10 mouse cellular contexts compared by ENCODE assay signal in genomic region chr11:11828251-11828650, GRCm38 (mm10). TPM values are rescaled to one million over a fixed set of nuclear protein-coding genes. Genes with fewer than 3 reads are reported as not detected.
DNase-seq lines count a peak whose midpoint lies in the region; ATAC-seq and TF ChIP-seq lines count a peak whose summit lies in the region.
"Had no signal": no experiment of that assay in that cellular context is flagged by ENCODE, and none has a peak within 500 bp of the region (broad histone marks: within the 10 kb centered on the region; RNA-seq: fewer than 3 reads in every experiment).

No protein-coding gene starts in this region.

- no peaks in the 10 kb centered on the region for H3K9me3 ChIP-seq in kidney, postnatal 0 days (replicated peaks; ENCODE audit: low read length)
- H3K9me3 ChIP-seq in embryonic facial prominence, embryonic 12.5 days, result no peaks in the 10 kb centered on the region
- H3K9me3 ChIP-seq in hindbrain, embryonic 12.5 days (replicated peaks), result no peaks in the 10 kb centered on the region
- H3K9me3 ChIP-seq in midbrain, embryonic 15.5 days, result no peaks in the 10 kb centered on the region

- no peak; the same call in 1 of the 2 replicates for ATAC-seq in kidney, postnatal 0 days (replicated peaks; ENCODE audit: low FRiP score, low read depth)
- peak; percentile 58 for ATAC-seq in embryonic facial prominence, embryonic 12.5 days (ENCODE audit: insufficient number of reproducible peaks, insufficient read depth, low FRiP score, low TSS enrichment)
- peak; percentile 44 for ATAC-seq in hindbrain, embryonic 12.5 days (ENCODE audit: low FRiP score)
- ATAC-seq in midbrain, embryonic 15.5 days (replicated peaks), result peak; percentile 55

- no peak for DNase-seq in kidney, postnatal 0 days (ENCODE audit: low spot score)
- DNase-seq in kidney, adult 9 months, result no peak
- no peak for DNase-seq in gastrocnemius, postnatal 14 days
- DNase-seq in layer of hippocampus, adult 2 months (ENCODE audit: low spot score in 2 of 2), result no peak
- DNase-seq in adrenal gland, postnatal 10 days, result no peak
- DNase-seq: cerebellum, adult 11 months; lung, adult 18-20 months had no signal

- TF ChIP-seq CTCF in kidney, postnatal 0 days (IDR thresholded peaks at IDR 0.05; ENCODE audit: low read depth), result no peak
- no peak for TF ChIP-seq CTCF in layer of hippocampus, adult 2 months (conservative IDR thresholded peaks at IDR 0.05)

- H3K4me2 ChIP-seq in kidney, postnatal 0 days (ENCODE audit: low read length), result no peak overlapping the region
- peak overlapping the region; percentile 26; the same call in 1 of the 2 replicates for H3K4me2 ChIP-seq in embryonic facial prominence, embryonic 12.5 days (replicated peaks)
- H3K4me2 ChIP-seq in hindbrain, embryonic 12.5 days (replicated peaks), result no peak overlapping the region
- H3K4me2 ChIP-seq in midbrain, embryonic 15.5 days, result no peak overlapping the region

- intact Hi-C loops in gastrocnemius, postnatal 14 days (cut with DNase I; ENCODE audit: low total_unique reads), result no loop called here

- H3K27me3 ChIP-seq in kidney, postnatal 0 days (ENCODE audit: insufficient read depth, low read length), result no peaks in the 10 kb centered on the region
- no peaks in the 10 kb centered on the region for H3K27me3 ChIP-seq in embryonic facial prominence, embryonic 12.5 days
- no peaks in the 10 kb centered on the region for H3K27me3 ChIP-seq in hindbrain, embryonic 12.5 days
- H3K27me3 ChIP-seq in midbrain, embryonic 15.5 days (replicated peaks), result no peaks in the 10 kb centered on the region

- no peaks in the 10 kb centered on the region for H3K36me3 ChIP-seq in kidney, postnatal 0 days (ENCODE audit: insufficient read depth, low read length)
- no peaks in the 10 kb centered on the region for H3K36me3 ChIP-seq in embryonic facial prominence, embryonic 12.5 days
- no peaks in the 10 kb centered on the region for H3K36me3 ChIP-seq in hindbrain, embryonic 12.5 days
- no peaks in the 10 kb centered on the region for H3K36me3 ChIP-seq in midbrain, embryonic 15.5 days (replicated peaks)

- H3K9ac ChIP-seq in kidney, postnatal 0 days (ENCODE audit: low read depth, low read length), result no peak overlapping the region
- H3K9ac ChIP-seq in embryonic facial prominence, embryonic 12.5 days, result no peak overlapping the region
- H3K9ac ChIP-seq in hindbrain, embryonic 12.5 days, result no peak overlapping the region
- H3K9ac ChIP-seq in midbrain, embryonic 15.5 days, result no peak overlapping the region

- peak overlapping the region; percentile 81; the same call in 1 of the 2 replicates for H3K27ac ChIP-seq in kidney, postnatal 0 days
- peak overlapping the region; percentile 97 for H3K27ac ChIP-seq in embryonic facial prominence, embryonic 12.5 days
- peak overlapping the region; percentile 79 for H3K27ac ChIP-seq in hindbrain, embryonic 12.5 days
- no peak overlapping the region for H3K27ac ChIP-seq in midbrain, embryonic 15.5 days
- H3K27ac ChIP-seq in layer of hippocampus, adult 2 months, result no peak overlapping the region

- 48% methylated on average over 5 of the region's 5 CpGs for WGBS in kidney, postnatal 0 days
- 7% methylated on average over 5 of the region's 5 CpGs for WGBS in embryonic facial prominence, embryonic 12.5 days
- 22% methylated on average over 5 of the region's 5 CpGs for WGBS in hindbrain, embryonic 12.5 days
- 29% methylated on average over 5 of the region's 5 CpGs for WGBS in midbrain, embryonic 15.5 days

- H3K4me3 ChIP-seq in kidney, postnatal 0 days (replicated peaks; ENCODE audit: low read depth, low read length), result no peak overlapping the region
- no peak overlapping the region for H3K4me3 ChIP-seq in embryonic facial prominence, embryonic 12.5 days
- no peak overlapping the region for H3K4me3 ChIP-seq in hindbrain, embryonic 12.5 days
- no peak overlapping the region for H3K4me3 ChIP-seq in midbrain, embryonic 15.5 days
- H3K4me3 ChIP-seq in layer of hippocampus, adult 2 months, result no peak overlapping the region

- H3K4me1 ChIP-seq in kidney, postnatal 0 days (replicated peaks; ENCODE audit: insufficient read depth, low read length), result peaks cover 27% of the 10 kb centered on the region
- H3K4me1 ChIP-seq in embryonic facial prominence, embryonic 12.5 days, result peaks cover 74% of the 10 kb centered on the region
- peaks cover 68% of the 10 kb centered on the region for H3K4me1 ChIP-seq in hindbrain, embryonic 12.5 days
- H3K4me1 ChIP-seq in midbrain, embryonic 15.5 days, result peaks cover 17% of the 10 kb centered on the region; the same call in 1 of the 2 replicates

RNA-seq across cellular contexts. Expression of gene Fignl1, which starts 19.5 kb away (rescaled TPM):
- 27.8 and 31.8 TPM in 2 replicates for polyA plus RNA-seq in kidney, postnatal 0 days (2015; fragmentation: Nextera tagmentation; extraction: Ambion mirVana)
- 66.9 and 71.1 TPM in 2 replicates for polyA plus RNA-seq in embryonic facial prominence, embryonic 12.5 days (2016; fragmentation: Nextera tagmentation; extraction: Ambion mirVana)
- 41.0 and 41.1 TPM in 2 replicates for polyA plus RNA-seq in hindbrain, embryonic 12.5 days (2016; fragmentation: Nextera tagmentation; extraction: Ambion mirVana)
- polyA plus RNA-seq in midbrain, embryonic 15.5 days (2015; fragmentation: Nextera tagmentation; extraction: Ambion mirVana), result 9.8 and 12.5 TPM in 2 replicates
- total RNA-seq in gastrocnemius, postnatal 14 days (2021), result 1 to 10 TPM; 1.5 to 2.9 TPM
- total RNA-seq in layer of hippocampus, adult 2 months (2021), result under 1 TPM; 0.61 to 0.67 TPM
- total RNA-seq in adrenal gland, postnatal 10 days (2021), result 10 to 100 TPM in 1 of 2 experiments, 1 to 10 TPM in 1; 8.9 to 12.1 TPM

Comparison
In these comparisons a context has a peak if more than half of its experiments do, and no peak if none do; other contexts are left out.
1. H3K27ac ChIP-seq: peak in kidney, postnatal 0 days (single experiment), embryonic facial prominence, embryonic 12.5 days (single experiment) and hindbrain, embryonic 12.5 days (single experiment); none in midbrain, embryonic 15.5 days (single experiment) and layer of hippocampus, adult 2 months (single experiment).